Comparison of ENCODE assay signal across 8 mouse cellular contexts in genomic region chr4:119814185-119815132, GRCm38 (mm10).
A peak's percentile ranks its signal among the peaks of the same experiment; 100 is the strongest.
DNase-seq lines count a peak whose midpoint lies in the region; ATAC-seq and TF ChIP-seq lines count a peak whose summit lies in the region.

No protein-coding gene starts in this region.

- H3K36me3 ChIP-seq in heart, embryonic 12.5 days = no peaks in the 10 kb centered on the region
- H3K36me3 ChIP-seq in liver, postnatal 0 days (replicated peaks; ENCODE audit: insufficient read depth, low read length) = no peaks in the 10 kb centered on the region

- peak; percentile 28 for DNase-seq in kidney, adult 18-20 months
- no peak for DNase-seq in kidney, adult 8-10 months
- peak; percentile 74 to 79 for DNase-seq in cerebellum, postnatal 14 days
- DNase-seq in kidney, postnatal 4 days = peak; percentile 37 to 58
- no peak for DNase-seq in liver, postnatal 0 days
- DNase-seq in right cerebral cortex, postnatal 14 days = peak; percentile 37

- no peak for ATAC-seq in heart, embryonic 12.5 days (ENCODE audit: insufficient number of reproducible peaks, low FRiP score)
- no peak for ATAC-seq in liver, postnatal 0 days
- ATAC-seq in megakaryocyte progenitor cell, adult 5-6 weeks (replicated peaks; ENCODE audit: poor library complexity) = no peak

- no peaks in the 10 kb centered on the region for H3K27me3 ChIP-seq in heart, embryonic 12.5 days (replicated peaks)
- peaks cover 15% of the 10 kb centered on the region for H3K27me3 ChIP-seq in liver, postnatal 0 days (ENCODE audit: insufficient read depth, low read length)

- peak overlapping the region; percentile 90 for H3K4me2 ChIP-seq in heart, embryonic 12.5 days
- H3K4me2 ChIP-seq in liver, postnatal 0 days (ENCODE audit: low read depth, low read length) = peak overlapping the region; percentile 77

- H3K9me3 ChIP-seq in heart, embryonic 12.5 days (replicated peaks) = no peaks in the 10 kb centered on the region
- no peaks in the 10 kb centered on the region for H3K9me3 ChIP-seq in liver, postnatal 0 days (ENCODE audit: low read length)

- H3K4me1 ChIP-seq in heart, embryonic 12.5 days (replicated peaks) = peaks cover 39% of the 10 kb centered on the region
- H3K4me1 ChIP-seq in liver, postnatal 0 days (ENCODE audit: insufficient read depth) = peaks cover 9% of the 10 kb centered on the region; the same call in 1 of the 2 replicates

- WGBS in heart, embryonic 12.5 days = 2% methylated on average over 47 of the region's 47 CpGs
- 4% methylated on average over 45 of the region's 47 CpGs for WGBS in liver, postnatal 0 days (ENCODE audit: insufficient replicate concordance)

- no peak for TF ChIP-seq EP300 in liver, postnatal 0 days (IDR thresholded peaks at IDR 0.05; ENCODE audit: low read depth)

- peak overlapping the region; percentile 61 for H3K4me3 ChIP-seq in heart, embryonic 12.5 days
- peak overlapping the region; percentile 43 for H3K4me3 ChIP-seq in liver, postnatal 0 days (ENCODE audit: low read depth, low read length)

- no peak for TF ChIP-seq CTCF in liver, postnatal 0 days (IDR thresholded peaks at IDR 0.05; ENCODE audit: low read depth)

- H3K27ac ChIP-seq in heart, embryonic 12.5 days (ENCODE audit: poor library complexity, severe bottlenecking) = no peak overlapping the region
- no peak overlapping the region for H3K27ac ChIP-seq in liver, postnatal 0 days (ENCODE audit: low read depth)

- peak overlapping the region; percentile 67 for H3K9ac ChIP-seq in heart, embryonic 12.5 days
- H3K9ac ChIP-seq in liver, postnatal 0 days (replicated peaks) = peak overlapping the region; percentile 16; the same call in 1 of the 2 replicates

Comparison
In these comparisons a context has a peak if more than half of its experiments do, and no peak if none do; other contexts are left out.
1. DNase-seq: peak in kidney, adult 18-20 months (single experiment), cerebellum, postnatal 14 days (2 of 2), kidney, postnatal 4 days (2 of 2) and right cerebral cortex, postnatal 14 days (single experiment); none in kidney, adult 8-10 months (0 of 2) and liver, postnatal 0 days (single experiment).